Comparison of ENCODE assay signal across 9 mouse cellular contexts in the genomic region with DNA sequence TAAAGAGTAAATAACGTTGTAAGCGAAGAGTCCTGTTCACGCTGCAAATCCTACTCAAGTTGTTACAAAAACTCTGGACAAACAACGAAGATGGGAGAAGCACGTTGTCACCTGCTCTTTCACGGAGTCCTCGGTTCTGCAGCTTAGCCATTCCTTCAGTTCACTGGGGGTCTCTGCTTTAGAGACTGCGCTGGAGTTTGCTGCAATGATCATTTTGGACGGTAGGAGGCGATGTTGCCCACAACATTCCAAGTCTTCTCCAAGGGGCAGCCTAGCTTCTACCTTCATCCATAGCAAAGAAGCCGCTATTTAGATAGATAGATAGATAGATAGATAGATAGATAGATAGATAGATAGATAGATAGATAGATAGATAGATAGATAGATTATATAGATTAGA. TPM values are rescaled to one million over a fixed set of nuclear protein-coding genes. Genes with fewer than 3 reads are reported as not detected.
DNase-seq lines count a peak whose midpoint lies in the region; ATAC-seq lines count a peak whose summit lies in the region.
"Had no signal": no experiment of that assay in that cellular context is flagged by ENCODE, and none has a peak within 500 bp of the region (broad histone marks: within the 10 kb centered on the region; RNA-seq: fewer than 3 reads in every experiment).

No protein-coding gene starts in this region.

- WGBS in heart, embryonic 11.5 days (ENCODE audit: insufficient replicate concordance) = 8% methylated on average over 11 of the region's 11 CpGs
- WGBS in lung, embryonic 15.5 days = 6% methylated on average over 11 of the region's 11 CpGs

- no peak overlapping the region for H3K9ac ChIP-seq in heart, embryonic 11.5 days (ENCODE audit: low read depth, low read length)
- H3K9ac ChIP-seq in lung, embryonic 15.5 days = no peak overlapping the region

- no peak overlapping the region for H3K27ac ChIP-seq in heart, embryonic 11.5 days (ENCODE audit: low read depth, low read length)
- no peak overlapping the region for H3K27ac ChIP-seq in lung, embryonic 15.5 days
- H3K27ac ChIP-seq: macrophage had no signal

- 0 out of 2 replicates have a peak, but pooled peaks cover 4% of the 10 kb centered on the region for H3K4me1 ChIP-seq in heart, embryonic 11.5 days (ENCODE audit: control insufficient read depth, insufficient read depth, low read length)
- no peaks in the 10 kb centered on the region for H3K4me1 ChIP-seq in lung, embryonic 15.5 days

- DNase-seq in adrenal gland, adult (ENCODE audit: inconsistent age in 2 of 2, low spot score in 1 of 2) = peak; percentile 30 to 78
- no peak for DNase-seq in adrenal gland, adult 8-10 months
- peak; percentile 21 for DNase-seq in Muller cell, postnatal 12 days (ENCODE audit: inconsistent ontology term)
- DNase-seq in kidney, postnatal 36 days = peak; percentile 8 to 62
- DNase-seq in retina, embryonic 14.5 days (ENCODE audit: low spot score) = peak; percentile 94

- H3K4me3 ChIP-seq in heart, embryonic 11.5 days (ENCODE audit: low read depth, low read length) = peak overlapping the region; percentile 17; the same call in 1 of the 2 replicates
- no peak overlapping the region for H3K4me3 ChIP-seq in lung, embryonic 15.5 days

- H3K36me3 ChIP-seq in heart, embryonic 11.5 days (ENCODE audit: control insufficient read depth, insufficient read depth, low read length) = no peaks in the 10 kb centered on the region
- no peaks in the 10 kb centered on the region for H3K36me3 ChIP-seq in lung, embryonic 15.5 days

- ATAC-seq in common myeloid progenitor, adult 5-6 weeks (replicated peaks; ENCODE audit: low read depth, poor library complexity, severe bottlenecking) = peak; percentile 72
- no peak for ATAC-seq in heart, embryonic 11.5 days (replicated peaks; ENCODE audit: insufficient number of reproducible peaks, low FRiP score, low TSS enrichment)
- no peak for ATAC-seq in lung, embryonic 15.5 days (ENCODE audit: borderline replicate concordance, extremely low read depth, low FRiP score, low TSS enrichment)

- H3K4me2 ChIP-seq in heart, embryonic 11.5 days = peak overlapping the region; percentile 50
- H3K4me2 ChIP-seq in lung, embryonic 15.5 days = peak overlapping the region; percentile 21

- H3K9me3 ChIP-seq in heart, embryonic 11.5 days (replicated peaks; ENCODE audit: control insufficient read depth, low read length) = no peaks in the 10 kb centered on the region
- no peaks in the 10 kb centered on the region for H3K9me3 ChIP-seq in lung, embryonic 15.5 days

- no peaks in the 10 kb centered on the region for H3K27me3 ChIP-seq in heart, embryonic 11.5 days (ENCODE audit: control insufficient read depth, insufficient read depth, low read length)
- H3K27me3 ChIP-seq in lung, embryonic 15.5 days = no peaks in the 10 kb centered on the region

RNA-seq across cellular contexts. Expression of a gene that starts 23.7 kb away (rescaled TPM):
- not detected for total RNA-seq in adrenal gland, adult 8-10 months (2022)
- not detected in 2 replicates for total RNA-seq in common myeloid progenitor, adult 5-6 weeks (2017)
- polyA plus RNA-seq in heart, embryonic 11.5 days (2014; fragmentation: Nextera tagmentation; extraction: Ambion mirVana) = not detected in 2 replicates
- polyA plus RNA-seq in lung, embryonic 15.5 days (2015; fragmentation: Nextera tagmentation; extraction: Ambion mirVana) = not detected in 2 replicates
- polyA plus RNA-seq: macrophage had no signal

RNA-seq across cellular contexts. Expression of a gene that starts 33.4 kb away (rescaled TPM):
- 1 to 10 TPM; 2.8 to 5.0 (median 3.2) TPM for total RNA-seq in adrenal gland, adult 8-10 months (2022)
- total RNA-seq in common myeloid progenitor, adult 5-6 weeks (2017) = 18.0 and 19.5 TPM in 2 replicates
- polyA plus RNA-seq in heart, embryonic 11.5 days (2014; fragmentation: Nextera tagmentation; extraction: Ambion mirVana) = 19.5 and 20.1 TPM in 2 replicates
- 23.6 and 25.3 TPM in 2 replicates for polyA plus RNA-seq in lung, embryonic 15.5 days (2015; fragmentation: Nextera tagmentation; extraction: Ambion mirVana)
